Mouse (Mus musculus): ENCODE data around the gene Exosc9. TPM values are rescaled to one million over a fixed set of nuclear protein-coding genes. Genes with fewer than 3 reads are reported as not detected.

Gene Exosc9
- polyA plus RNA-seq (2012; rRNA removed), result 44.9 and 46.2 TPM in 2 replicates

DNA sequence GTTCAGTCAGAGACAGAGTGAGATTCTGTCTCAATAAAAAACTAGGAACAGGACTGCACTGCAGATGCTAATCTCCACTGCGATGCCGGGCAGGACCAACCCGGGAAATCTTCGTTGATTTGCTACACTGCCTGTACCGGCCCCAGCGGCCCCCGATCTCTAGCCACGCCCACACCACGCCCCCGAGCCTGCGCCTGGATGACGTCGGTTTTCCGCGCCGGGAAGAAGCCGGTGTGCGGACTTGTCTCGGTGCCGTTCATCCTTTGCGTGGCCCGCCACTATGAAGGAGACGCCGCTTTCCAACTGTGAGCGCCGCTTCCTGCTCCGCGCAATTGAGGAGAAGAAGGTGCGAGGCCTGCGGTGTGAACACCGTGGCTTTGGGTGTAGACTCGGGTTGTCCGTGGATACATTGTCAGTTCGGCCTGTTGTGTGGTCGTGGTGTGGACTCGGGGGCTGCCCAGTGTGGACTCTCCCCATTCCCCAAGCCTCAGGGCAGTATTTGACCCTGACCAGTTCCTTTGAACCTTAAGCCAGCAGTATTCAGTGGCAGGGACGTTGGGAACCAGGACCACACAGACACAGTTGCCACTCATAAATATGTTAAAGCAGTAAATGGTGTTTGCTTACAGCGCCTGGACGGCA is at the start of gene Exosc9:
Gene Exosc9 (plus strand): TSS at position 201 of the 642 bp plus-strand sequence.

DNA sequence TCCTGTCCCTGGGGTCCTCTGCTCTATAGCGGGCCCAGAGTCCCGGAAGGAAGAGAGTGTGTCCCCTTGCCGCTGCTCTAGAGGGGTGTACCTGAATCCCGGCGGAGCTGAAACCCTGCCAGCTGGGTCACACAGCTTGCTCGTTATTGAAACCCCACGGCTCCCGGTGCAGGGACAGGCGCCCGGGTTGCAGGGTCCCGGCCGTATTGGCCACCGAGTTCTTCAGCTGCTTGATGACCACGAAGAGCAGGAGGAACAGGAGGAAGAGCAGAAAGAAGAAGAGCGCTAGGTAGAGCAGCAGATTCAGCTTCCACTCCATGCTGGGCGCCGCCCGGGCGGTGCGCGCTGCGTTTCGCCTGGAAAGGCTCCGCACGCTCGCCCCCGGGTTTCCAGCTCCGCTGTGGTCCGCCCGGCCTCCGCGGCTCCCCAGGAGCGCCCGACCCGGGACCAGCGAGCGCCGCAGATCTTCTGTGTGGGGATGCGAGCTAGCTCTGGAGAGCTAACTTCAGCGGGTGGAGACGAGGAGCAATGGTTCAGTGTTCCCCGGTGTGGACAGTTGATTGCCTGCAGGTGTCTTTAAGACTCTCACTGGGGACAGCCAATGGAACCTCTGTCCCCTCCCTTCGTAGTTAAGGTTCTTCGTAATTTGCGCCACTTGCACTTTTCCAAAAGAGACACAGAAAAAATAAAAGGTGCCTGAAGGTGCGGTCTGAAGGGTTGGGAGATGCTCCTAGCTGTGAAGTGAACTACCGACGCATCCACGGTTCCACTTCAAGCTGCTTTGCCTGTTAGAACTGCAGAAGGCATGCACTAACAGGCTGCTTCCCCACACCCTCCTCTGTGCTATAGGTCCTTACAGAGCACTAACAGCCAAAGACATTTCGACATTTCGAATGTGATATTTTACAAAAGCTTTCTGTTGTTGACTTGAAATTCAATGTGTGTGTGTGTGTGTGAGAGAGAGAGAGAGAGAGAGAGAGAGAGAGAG is 31.0 kb upstream of the Exosc9 start, which contains the start of gene Gm11549:
Gene Gm11549 (minus strand): TSS at position 741 of the 988 bp plus-strand sequence.

GRCm38 (mm10) chr3:36571827-36572378 is 19.5 kb downstream of the Exosc9 start, which contains the start of gene Ccna2:
TSS of gene Ccna2 (minus strand) at chr3:36572150.

DNA sequence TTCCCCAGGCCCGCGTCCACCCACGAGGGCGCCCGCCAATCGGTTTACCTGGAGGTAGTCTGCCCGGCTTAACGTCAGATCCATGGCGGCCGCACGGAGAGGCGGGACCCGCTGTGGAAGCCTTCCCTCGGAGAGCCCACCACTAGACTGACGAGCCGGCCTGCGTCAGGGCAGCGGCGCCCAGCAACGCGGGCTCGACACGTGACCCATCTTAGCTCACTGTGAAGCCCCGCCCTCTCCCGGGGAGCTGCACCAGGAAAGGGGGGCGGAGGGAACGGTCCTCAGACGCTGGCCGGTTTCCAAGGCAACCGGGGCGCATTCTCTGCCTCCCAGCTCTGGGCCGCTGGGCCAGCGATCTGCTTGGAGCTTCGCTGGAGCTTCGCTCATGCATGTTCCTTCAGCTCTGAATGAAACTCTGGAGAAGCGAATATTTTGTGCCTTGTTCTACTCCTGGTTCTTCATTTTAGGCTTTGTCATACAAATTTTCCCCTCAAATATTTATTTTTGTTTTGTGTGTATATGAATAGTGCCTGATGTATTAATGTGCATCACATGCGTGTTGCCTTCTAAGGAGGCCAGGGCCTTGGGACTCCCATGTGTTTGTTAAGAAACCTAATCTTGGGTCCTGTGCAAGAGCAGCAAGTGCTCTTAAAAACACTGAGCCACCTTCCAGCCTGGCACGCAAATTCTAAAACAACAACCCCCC is 60.9 kb downstream of the Exosc9 start, which contains the start of gene Bbs7:
Gene Bbs7 (minus strand): TSS at position 276 of the 706 bp plus-strand sequence.

Other genes starting within 250 kb of the Exosc9 start
- gene Anxa5, start 76.7 kb upstream of the Exosc9 start, polyA plus RNA-seq (2012; rRNA removed), result 61.3 and 140 TPM in 2 replicates
- gene 1810062G17Rik, start 76.7 kb upstream of the Exosc9 start, polyA plus RNA-seq (2012; rRNA removed), result 0.33 and 0.76 TPM in 2 replicates
- gene Gm11549, start 30.8 kb upstream of the Exosc9 start, polyA plus RNA-seq (2012; rRNA removed), result 0.34 and 0.73 TPM in 2 replicates
- 62.1 and 80.4 TPM in 2 replicates for gene Ccna2, start 19.5 kb downstream of the Exosc9 start, polyA plus RNA-seq (2012; rRNA removed)
- 16.6 and 18.6 TPM in 2 replicates for gene Bbs7, start 60.9 kb downstream of the Exosc9 start, polyA plus RNA-seq (2012; rRNA removed)
- gene Trpc3, start 137.6 kb downstream of the Exosc9 start, polyA plus RNA-seq (2012; rRNA removed), result 10.3 and 10.9 TPM in 2 replicates

Measured in central nervous system, embryonic 14 days (tissue).